Mouse (Mus musculus) heart, embryonic 12.5 days (tissue): ENCODE measurements around the gene Ifitm5. TPM values are rescaled to one million over a fixed set of nuclear protein-coding genes. Genes with fewer than 3 reads are reported as not detected.

Source experiments
- ATAC-seq: fragments of 200-750 bp; cut with Nextera tagmentation; 2 replicates; pipeline ENCODE4 v1.8.0; 2017; ENCODE audit warnings: moderate TSS enrichment, moderate library complexity; ENCODE audit not compliant: insufficient number of reproducible peaks, low FRiP score
- H3K27ac ChIP-seq: fragments of 300-500 bp; sonication (generic); 2 replicates; pipeline ENCODE4 v1.5.1; 2016; ENCODE audit warnings: mild to moderate bottlenecking, moderate library complexity; ENCODE audit not compliant: poor library complexity, severe bottlenecking
- H3K27me3 ChIP-seq: fragments of 300-500 bp; sonication (generic); replicated peaks from 2 replicates; pipeline ENCODE4 v1.6.1; 2016; ENCODE audit warnings: mild to moderate bottlenecking, moderate library complexity
- H3K36me3 ChIP-seq: fragments of 300-500 bp; sonication (generic); 2 replicates; pipeline ENCODE4 v1.6.1; 2016; ENCODE audit warnings: mild to moderate bottlenecking, moderate library complexity
- H3K4me1 ChIP-seq: fragments of 300-500 bp; sonication (generic); replicated peaks from 2 replicates; pipeline ENCODE4 v1.6.1; 2016; ENCODE audit warnings: mild to moderate bottlenecking
- H3K4me2 ChIP-seq: fragments of 300-500 bp; sonication (generic); 2 replicates; pipeline ENCODE4 v1.6.1; 2016; ENCODE audit warnings: mild to moderate bottlenecking, moderate library complexity
- H3K4me3 ChIP-seq: fragments of 300-500 bp; sonication (generic); 2 replicates; pipeline ENCODE4 v1.5.1; 2016; ENCODE audit warnings: mild to moderate bottlenecking
- H3K9ac ChIP-seq: fragments of 300-500 bp; sonication (generic); 2 replicates; pipeline ENCODE4 v1.6.1; 2016; ENCODE audit warnings: mild to moderate bottlenecking, moderate library complexity
- H3K9me3 ChIP-seq: fragments of 300-500 bp; sonication (generic); replicated peaks from 2 replicates; pipeline ENCODE4 v1.6.1; 2016; ENCODE audit warnings: mild to moderate bottlenecking, moderate library complexity
- WGBS: fragments of 180-500 bp; shearing (Covaris S2); methylation state at CpG from one replicate; pipeline ENCODE4 v1.1.7; 2016; 5-methylcytosine and 5-hydroxymethylcytosine counted together
- polyA plus RNA-seq: library from polyadenylated mRNA; unstranded; fragments of >200 nt; fragmentation: Nextera tagmentation; extraction: Ambion mirVana; gene quantifications from 2 replicates; pipeline ENCODE4 v1.2.1, GENCODE M21; 2016

Gene Ifitm5
- polyA plus RNA-seq, 1 experiment from 2014 or later, result 2.0 TPM

DNA sequence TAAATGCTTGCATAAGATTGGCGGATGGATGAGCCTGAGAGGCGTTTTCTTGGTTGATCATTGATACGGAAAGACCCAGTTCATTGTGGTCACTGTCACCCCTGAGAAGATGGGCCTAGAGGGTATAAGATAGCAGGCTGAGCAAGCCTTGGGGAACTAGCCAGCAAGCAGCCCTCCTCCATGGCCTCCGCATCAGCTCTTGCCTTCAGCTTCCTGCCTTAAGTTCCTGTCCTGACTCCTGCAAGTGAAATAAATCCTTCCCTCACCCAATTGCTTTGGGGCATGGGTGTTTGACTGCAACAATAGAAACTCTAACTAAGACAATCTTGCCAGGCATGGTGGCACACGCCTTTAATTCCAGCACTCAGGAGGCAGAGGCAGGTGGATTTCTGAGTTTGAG lies 9.9 kb upstream of the Ifitm5 start:
- Histone ChIP-seq H3K4me1 (peaks cover 11% of the 10 kb centered on the region), H3K9me3 (no peaks in the 10 kb centered on the region), H3K36me3 (no peaks in the 10 kb centered on the region), H3K4me2 (no peak overlapping the region), H3K4me3 (no peak overlapping the region), H3K27me3 (peaks cover 18% of the 10 kb centered on the region), H3K27ac (no peak overlapping the region), H3K9ac (no peak overlapping the region)
- 75% methylated on average over 5 of the region's 5 CpGs for WGBS
- ATAC-seq, result no peak

DNA sequence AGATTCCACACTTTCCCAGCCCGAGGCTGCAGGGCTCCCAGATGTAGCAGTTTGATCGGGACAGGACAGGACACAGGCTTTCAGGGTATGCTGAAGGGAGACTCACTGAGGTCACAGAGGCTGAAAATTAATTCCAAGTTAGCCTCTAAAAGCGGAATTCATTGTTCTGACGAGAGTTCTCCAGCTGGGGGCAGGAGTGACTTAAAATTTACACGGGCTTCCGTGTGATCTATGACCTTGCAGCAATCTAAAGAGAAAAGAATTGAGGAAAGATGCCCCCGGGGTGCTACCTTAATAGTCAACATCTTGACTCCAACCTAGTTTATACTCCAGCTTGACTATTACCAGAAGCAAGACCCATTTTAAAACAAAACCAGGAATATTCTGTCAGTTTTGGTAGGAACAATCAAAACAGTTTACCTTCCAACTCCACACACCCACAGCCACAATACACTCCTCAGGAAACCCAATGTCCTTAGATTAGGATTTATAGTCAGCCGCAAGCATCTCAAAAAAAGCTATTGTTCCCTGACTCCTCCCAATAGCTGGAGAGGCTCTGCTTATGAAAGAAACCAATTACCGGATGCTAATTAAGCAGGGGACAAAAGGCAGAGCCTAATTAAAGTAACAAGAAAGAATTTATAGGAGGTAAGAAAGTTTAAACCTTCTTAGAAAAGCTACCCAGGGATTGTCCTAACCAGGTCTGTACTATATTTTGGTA lies 9.2 kb upstream of the Ifitm5 start:
- Histone ChIP-seq H3K4me1 (peaks cover 18% of the 10 kb centered on the region), H3K9ac (no peak overlapping the region), H3K4me3 (no peak overlapping the region), H3K27me3 (peaks cover 13% of the 10 kb centered on the region), H3K9me3 (no peaks in the 10 kb centered on the region), H3K27ac (no peak overlapping the region), H3K36me3 (no peaks in the 10 kb centered on the region), H3K4me2 (no peak overlapping the region)
- 15% methylated on average over 9 of the region's 9 CpGs for WGBS
- no peak for ATAC-seq

- Histone ChIP-seq H3K4me3 (no peak overlapping the region), H3K4me1 (peaks cover 32% of the 10 kb centered on the region), H3K4me2 (peak overlapping the region; percentile 81; the same call in 1 of the 2 replicates), H3K27me3 (peaks cover 13% of the 10 kb centered on the region; the same call in 1 of the 2 replicates), H3K27ac (peak overlapping the region; percentile 91), H3K9ac (no peak overlapping the region), H3K36me3 (peaks cover 3% of the 10 kb centered on the region; the same call in 1 of the 2 replicates), H3K9me3 (no peaks in the 10 kb centered on the region)
- 37% methylated on average over 6 of the region's 6 CpGs for WGBS
- no peak for ATAC-seq
Measured at GRCm38 (mm10) chr7:140956556-140956869, 6.4 kb upstream of the Ifitm5 start.

DNA sequence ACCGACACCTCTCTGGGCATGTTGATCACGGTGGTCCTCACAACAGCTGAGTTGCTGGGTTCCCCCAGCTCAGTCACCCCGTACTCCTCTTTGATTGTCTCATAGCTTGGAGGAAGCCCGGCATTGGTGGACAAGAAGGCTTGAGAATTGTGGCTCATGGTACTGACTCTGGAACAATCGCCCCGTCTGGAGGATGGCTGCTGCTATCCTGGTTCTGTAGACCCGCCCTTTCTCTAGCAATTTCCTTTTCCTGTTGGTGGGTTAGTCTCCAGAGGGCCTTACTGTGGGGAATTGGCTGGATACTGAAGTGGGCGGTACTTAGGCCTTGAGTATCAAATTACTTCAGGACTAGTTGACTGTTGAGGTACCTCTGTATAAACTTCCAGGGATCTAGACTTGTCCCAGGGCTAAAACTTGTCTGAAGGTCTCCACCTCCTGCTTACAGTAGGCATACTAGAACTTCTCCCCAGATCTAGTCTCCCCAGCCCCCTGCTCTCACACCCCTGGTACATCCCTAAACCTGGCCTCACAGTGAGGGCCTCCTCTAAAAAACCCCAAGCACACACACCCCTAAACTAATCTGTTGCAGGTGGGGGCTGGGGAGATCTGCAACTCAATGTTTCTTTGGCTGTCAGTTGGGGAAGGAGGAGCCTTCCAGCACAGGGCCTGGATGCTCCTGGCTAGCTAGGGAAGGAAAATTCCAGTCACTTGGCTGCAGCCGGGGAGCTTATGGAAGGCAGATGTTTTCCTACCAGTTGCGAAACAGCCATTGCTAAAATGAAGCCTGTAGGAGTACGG lies 5.9 kb upstream of the Ifitm5 start, which contains the start of the genes Gm45717 and Ifitm2:
Gm45717 (minus strand) TSS at position 180 of the 798 bp plus-strand sequence.
Ifitm2 (minus strand) TSS at position 230 of the 798 bp plus-strand sequence.
- peak within 1 kb of the TSS; percentile 72 for H3K4me3 ChIP-seq
- peaks cover 38% of the 10 kb centered on the region for H3K4me1 ChIP-seq
- H3K27ac ChIP-seq, result peak within 1 kb of the TSS; percentile 91
- peaks cover 3% of the 10 kb centered on the region; the same call in 1 of the 2 replicates for H3K36me3 ChIP-seq
- H3K9ac ChIP-seq, result peak within 1 kb of the TSS; percentile 84
- peaks cover 13% of the 10 kb centered on the region; the same call in 1 of the 2 replicates for H3K27me3 ChIP-seq
- H3K4me2 ChIP-seq, result peak within 1 kb of the TSS; percentile 81
- ATAC-seq, result peak; percentile 87
- 8% methylated on average over 11 of the region's 11 CpGs for WGBS
- H3K9me3 ChIP-seq, result no peaks in the 10 kb centered on the region

DNA sequence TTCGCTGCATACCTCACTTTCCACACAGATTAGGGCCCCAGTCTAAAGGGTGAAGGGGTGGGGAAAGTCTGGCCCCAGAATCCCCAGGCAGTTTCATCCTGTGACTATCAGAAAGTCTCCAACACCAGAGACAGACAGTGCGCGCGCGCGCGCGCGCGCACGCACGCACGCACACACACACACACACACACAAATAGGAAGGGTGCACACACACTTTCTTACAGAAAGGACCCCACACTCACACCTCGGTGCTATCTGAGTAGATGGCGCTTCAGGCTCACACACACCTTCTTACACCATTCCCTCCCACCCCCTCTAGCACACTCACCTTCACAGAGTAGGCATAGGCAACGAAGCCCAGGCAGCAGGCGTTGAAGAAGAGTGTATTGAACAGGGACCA lies 5.3 kb upstream of the Ifitm5 start:
- peaks cover 13% of the 10 kb centered on the region; the same call in 1 of the 2 replicates for H3K27me3 ChIP-seq
- 8% methylated on average over 17 of the region's 17 CpGs for WGBS
- peaks cover 3% of the 10 kb centered on the region; the same call in 1 of the 2 replicates for H3K36me3 ChIP-seq
- no peaks in the 10 kb centered on the region for H3K9me3 ChIP-seq
- H3K9ac ChIP-seq, result peak overlapping the region; percentile 84
- peak overlapping the region; percentile 81 for H3K4me2 ChIP-seq
- peak overlapping the region; percentile 91 for H3K27ac ChIP-seq
- peak overlapping the region; percentile 72 for H3K4me3 ChIP-seq
- H3K4me1 ChIP-seq, result peaks cover 44% of the 10 kb centered on the region
- no peak for ATAC-seq

- no peaks in the 10 kb centered on the region for H3K9me3 ChIP-seq
- peak overlapping the region; percentile 81 for H3K4me2 ChIP-seq
- 10% methylated on average over 9 of the region's 9 CpGs for WGBS
- H3K4me3 ChIP-seq, result peak overlapping the region; percentile 72
- no peak for ATAC-seq
- H3K9ac ChIP-seq, result peak overlapping the region; percentile 84
- peaks cover 3% of the 10 kb centered on the region; the same call in 1 of the 2 replicates for H3K36me3 ChIP-seq
- peaks cover 13% of the 10 kb centered on the region; the same call in 1 of the 2 replicates for H3K27me3 ChIP-seq
- peaks cover 47% of the 10 kb centered on the region for H3K4me1 ChIP-seq
- H3K27ac ChIP-seq, result no peak overlapping the region
Measured at GRCm38 (mm10) chr7:140954733-140955071, 4.6 kb upstream of the Ifitm5 start.

DNA sequence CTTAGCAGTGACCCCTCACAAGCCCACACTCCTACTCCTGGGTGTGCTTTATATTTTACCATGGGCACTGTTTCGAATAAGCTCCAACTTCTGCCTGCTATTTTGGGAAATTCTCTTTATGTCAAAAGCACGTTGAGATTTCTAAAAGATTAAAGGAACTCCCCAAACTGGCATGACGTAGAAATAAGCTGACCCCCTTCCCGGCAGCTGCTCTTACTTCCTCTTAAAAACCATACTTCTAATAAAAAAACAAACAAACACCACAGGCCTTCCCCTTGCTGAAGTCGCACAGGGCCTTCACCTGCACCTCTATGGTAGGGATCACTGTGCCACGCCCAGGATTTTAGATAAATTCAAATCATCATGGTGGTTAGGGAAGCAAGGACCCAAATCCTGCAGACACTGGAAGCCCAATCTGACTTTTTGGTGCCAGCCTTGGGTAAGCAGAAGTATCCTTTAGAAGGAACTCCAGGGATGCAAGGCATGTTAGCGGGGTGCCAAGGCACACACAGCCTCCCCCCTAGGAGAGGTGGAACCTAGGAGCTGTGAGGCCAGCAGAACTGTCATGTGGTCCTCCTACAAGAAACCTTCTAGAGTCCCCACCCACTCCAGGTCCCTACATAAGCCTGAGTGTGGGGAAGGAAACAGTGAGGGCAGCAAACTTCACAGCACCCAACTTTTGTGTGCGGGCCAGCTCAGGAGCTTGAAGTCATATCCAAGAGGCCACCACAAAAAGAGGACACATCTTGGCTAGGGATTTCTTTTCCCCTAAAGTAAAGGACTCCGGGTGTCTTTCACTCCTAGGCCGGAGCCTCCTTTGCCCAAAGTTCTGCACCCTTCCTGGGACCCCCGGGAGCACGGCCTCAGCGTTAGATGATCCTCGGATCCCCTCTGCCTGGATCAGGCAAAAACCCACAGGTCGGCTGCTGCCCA lies 4.0 kb upstream of the Ifitm5 start:
- H3K4me1 ChIP-seq, result peaks cover 47% of the 10 kb centered on the region
- H3K4me2 ChIP-seq, result peak overlapping the region; percentile 81
- ATAC-seq, result no peak
- no peaks in the 10 kb centered on the region for H3K9me3 ChIP-seq
- peak overlapping the region; percentile 72 for H3K4me3 ChIP-seq
- peak overlapping the region; percentile 84 for H3K9ac ChIP-seq
- peaks cover 8% of the 10 kb centered on the region; the same call in 1 of the 2 replicates for H3K36me3 ChIP-seq
- H3K27ac ChIP-seq, result no peak overlapping the region
- peaks cover 13% of the 10 kb centered on the region; the same call in 1 of the 2 replicates for H3K27me3 ChIP-seq
- 56% methylated on average over 15 of the region's 15 CpGs for WGBS

DNA sequence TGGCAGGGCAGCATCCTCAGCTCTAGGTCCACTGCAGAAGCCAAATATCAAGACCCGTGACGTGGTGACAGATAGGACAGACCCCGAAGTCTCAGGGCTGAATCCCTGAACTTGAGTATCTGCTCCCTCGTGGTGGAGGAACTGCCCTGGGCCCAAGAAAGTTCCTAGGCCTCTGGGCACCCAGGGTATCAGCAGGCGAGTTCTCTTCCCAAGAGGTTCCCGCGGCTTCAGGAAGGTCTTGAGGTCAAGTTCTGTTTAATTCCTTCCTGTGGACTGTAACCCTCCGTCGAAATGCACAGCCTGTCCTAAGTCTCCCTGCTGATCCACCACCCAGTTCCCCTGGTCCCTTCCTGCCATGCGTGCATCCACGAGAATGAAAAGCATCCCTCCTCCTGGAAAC lies 3.0 kb upstream of the Ifitm5 start:
- ATAC-seq, result no peak
- H3K9ac ChIP-seq, result no peak overlapping the region
- no peak overlapping the region for H3K27ac ChIP-seq
- no peak overlapping the region for H3K4me3 ChIP-seq
- H3K36me3 ChIP-seq, result peaks cover 14% of the 10 kb centered on the region
- H3K4me2 ChIP-seq, result peak overlapping the region; percentile 81
- no peaks in the 10 kb centered on the region for H3K9me3 ChIP-seq
- peaks cover 54% of the 10 kb centered on the region for H3K4me1 ChIP-seq
- WGBS, result 66% methylated on average over 11 of the region's 11 CpGs
- peaks cover 4% of the 10 kb centered on the region; the same call in 1 of the 2 replicates for H3K27me3 ChIP-seq

DNA sequence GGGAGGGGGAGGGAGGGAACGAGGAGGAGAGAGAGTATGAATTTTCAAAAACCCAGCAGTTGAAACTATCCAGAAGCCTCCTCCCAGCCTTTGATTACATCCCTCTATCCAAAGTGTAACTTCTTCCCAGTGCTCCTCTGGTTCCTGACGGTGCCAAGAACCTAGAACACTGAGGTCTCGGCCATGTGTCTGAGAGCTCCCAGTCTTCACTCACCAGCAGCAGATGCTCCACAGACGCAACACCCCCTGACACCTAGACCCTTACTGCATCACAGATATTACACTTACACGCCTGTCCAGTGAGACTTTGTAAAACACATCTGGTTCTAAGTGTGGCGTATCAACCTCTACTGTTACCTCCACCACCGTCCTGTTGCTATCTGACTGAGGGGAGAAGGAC lies 2.4 kb upstream of the Ifitm5 start:
- Histone ChIP-seq H3K9ac (no peak overlapping the region), H3K4me1 (peaks cover 61% of the 10 kb centered on the region), H3K27me3 (no peaks in the 10 kb centered on the region), H3K36me3 (peaks cover 21% of the 10 kb centered on the region), H3K4me2 (no peak overlapping the region), H3K9me3 (no peaks in the 10 kb centered on the region), H3K4me3 (no peak overlapping the region), H3K27ac (no peak overlapping the region)
- 70% methylated on average over 7 of the region's 7 CpGs for WGBS
- ATAC-seq, result no peak

DNA sequence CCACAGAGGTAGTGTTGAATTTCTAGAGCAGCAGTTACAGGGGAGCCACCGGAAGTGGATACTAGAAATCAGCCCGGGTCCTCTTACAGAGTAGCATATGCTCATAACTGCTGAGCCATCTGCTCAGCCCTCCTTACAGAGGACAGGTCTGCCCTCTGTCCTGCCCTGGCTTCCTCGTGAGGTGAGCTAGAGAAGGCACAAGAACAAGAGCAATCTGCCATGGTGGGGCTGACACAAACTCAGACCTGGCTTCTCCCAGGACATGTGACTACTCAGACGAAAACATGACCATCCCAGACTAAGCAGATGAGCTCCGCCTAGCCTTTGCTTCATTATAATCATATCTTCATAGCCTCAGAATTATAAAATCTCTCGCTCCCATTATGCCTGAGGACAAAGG lies 1.7 kb upstream of the Ifitm5 start:
- Histone ChIP-seq H3K4me2 (no peak overlapping the region), H3K9me3 (no peaks in the 10 kb centered on the region), H3K9ac (no peak overlapping the region), H3K36me3 (peaks cover 23% of the 10 kb centered on the region), H3K4me3 (no peak overlapping the region), H3K4me1 (peaks cover 67% of the 10 kb centered on the region), H3K27ac (no peak overlapping the region), H3K27me3 (no peaks in the 10 kb centered on the region)
- ATAC-seq, result no peak
- 73% methylated on average over 6 of the region's 6 CpGs for whole genome bisulfite sequencing
